Mouse (Mus musculus) inflammation-experienced regulatory T-cells, adult 6 months (primary cell): ENCODE measurements around the gene Acot2. TPM values are rescaled to one million over a fixed set of nuclear protein-coding genes. Genes with fewer than 3 reads are reported as not detected.
A peak's percentile ranks its signal among the peaks of the same experiment; 100 is the strongest.
"Not testable (repeated sequence)": the region's sequence is repeated elsewhere in the genome, so short reads cannot be mapped to it uniquely, and the experiment has no call there.

ENCODE experiments used
- ATAC-seq: one replicate; pipeline ENCODE4 v1.8.0; 2017
- polyA plus RNA-seq, 3 experiments: library from polyadenylated mRNA; unstranded; fragments of 100-300 nt; shearing (Covaris generic); gene quantifications; one replicate each; pipeline ENCODE4 v1.2.1; 2017

Gene Acot2
- polyA plus RNA-seq: 10 to 100 TPM; 24.2 to 35.2 (median 24.9) TPM

- ATAC-seq: peak; percentile 95
Observed at GRCm38 (mm10) chr12:83987583-83988441, at the start of gene Acot2. Gene Acot2, plus strand, starts transcription at chr12:83987861.

- ATAC-seq: not testable (repeated sequence)
Observed at GRCm38 (mm10) chr12:83938592-83938991, 49.1 kb upstream of the Acot2 start.

GRCm38 (mm10) chr12:83939332-83939731 lies 48.3 kb upstream of the Acot2 start:
- no peak for ATAC-seq

GRCm38 (mm10) chr12:83940031-83940430 lies 47.6 kb upstream of the Acot2 start:
- ATAC-seq: no peak

- ATAC-seq: no peak
Observed at GRCm38 (mm10) chr12:83941938-83942337, 45.7 kb upstream of the Acot2 start.

- ATAC-seq: no peak
Observed at GRCm38 (mm10) chr12:83947260-83947811, 40.3 kb upstream of the Acot2 start.

- no peak for ATAC-seq
Observed at GRCm38 (mm10) chr12:83949043-83949442, 38.6 kb upstream of the Acot2 start.

GRCm38 (mm10) chr12:83949776-83950492 lies 37.7 kb upstream of the Acot2 start:
- ATAC-seq: peak; percentile 4

DNA sequence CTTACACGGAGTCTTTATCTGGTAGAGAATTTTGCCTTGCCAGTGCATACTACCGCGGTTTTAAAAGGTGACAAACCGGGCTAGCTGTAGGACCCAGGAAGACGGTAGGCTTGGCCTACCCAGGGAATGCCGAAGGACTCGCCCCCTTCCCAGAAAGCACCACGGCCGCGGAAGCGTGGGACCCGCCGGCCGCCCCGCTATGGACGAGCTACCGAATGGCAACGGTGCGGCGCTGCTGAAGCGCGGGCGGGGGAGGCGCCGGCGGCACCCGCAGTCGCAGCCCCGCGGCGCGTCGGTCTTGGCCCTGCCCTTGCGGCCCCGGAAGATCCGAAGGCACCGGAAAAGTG lies 37.2 kb upstream of the Acot2 start, which contains the start of gene Riox1:
Gene Riox1, plus strand, starts transcription at position 116 of the 347 bp plus-strand sequence.
- peak; percentile 94 for ATAC-seq

- ATAC-seq: peak; percentile 42
Observed at GRCm38 (mm10) chr12:83950840-83951701, 36.6 kb upstream of the Acot2 start.

GRCm38 (mm10) chr12:83951711-83952575 lies 35.7 kb upstream of the Acot2 start:
- ATAC-seq: no peak

DNA sequence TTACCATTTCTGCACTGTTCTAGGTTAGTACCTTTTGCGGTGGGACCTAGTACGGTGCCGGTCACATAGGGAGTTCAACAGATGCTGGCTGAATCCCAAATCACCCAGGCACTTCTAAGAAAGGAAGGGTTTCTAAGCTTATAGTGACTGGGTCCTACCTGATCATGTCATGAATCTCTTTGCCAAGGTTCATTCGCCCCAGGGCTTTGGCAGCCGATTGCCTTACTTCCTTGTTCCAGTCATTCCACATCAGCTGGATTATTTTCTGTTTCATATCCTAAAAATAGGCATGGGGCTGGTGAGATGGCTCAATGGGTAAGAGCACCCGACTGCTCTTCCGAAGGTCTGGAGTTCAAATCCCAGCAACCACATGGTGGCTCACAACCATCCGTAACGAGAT lies 29.4 kb upstream of the Acot2 start:
- ATAC-seq: no peak

GRCm38 (mm10) chr12:83965235-83965634 lies 22.4 kb upstream of the Acot2 start:
- no peak for ATAC-seq

DNA sequence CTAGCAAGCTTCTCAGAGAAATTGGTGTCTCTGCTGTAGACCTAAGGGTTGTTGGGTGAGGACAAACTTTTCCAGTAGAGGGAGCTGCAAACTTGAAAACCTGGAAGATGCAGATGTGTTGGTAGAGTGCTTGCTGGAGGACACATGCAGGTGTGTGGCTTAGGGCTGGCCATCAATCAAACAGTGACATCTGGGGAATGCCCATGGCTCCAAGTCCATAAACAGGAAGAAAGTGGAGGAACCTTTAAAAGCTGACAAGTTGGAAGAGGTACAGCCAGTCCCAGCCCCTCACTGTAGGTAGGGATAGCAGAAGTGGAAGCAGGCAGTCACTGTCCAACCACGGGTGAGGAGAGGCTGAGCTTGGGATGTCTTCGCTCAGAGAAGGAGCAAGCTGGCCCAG lies 15.5 kb upstream of the Acot2 start:
- peak; percentile 76 for ATAC-seq

GRCm38 (mm10) chr12:83978862-83979261 lies 8.8 kb upstream of the Acot2 start:
- no peak for ATAC-seq

- no peak for ATAC-seq
Observed at GRCm38 (mm10) chr12:83981615-83982014, 6.0 kb upstream of the Acot2 start.

GRCm38 (mm10) chr12:83984752-83985151 lies 2.9 kb upstream of the Acot2 start, which contains the start of gene Heatr4:
Gene Heatr4, minus strand, starts transcription at chr12:83984852.
- ATAC-seq: no peak

- no peak for ATAC-seq
Observed at GRCm38 (mm10) chr12:83987242-83987582, 449 bp upstream of the Acot2 start.

DNA sequence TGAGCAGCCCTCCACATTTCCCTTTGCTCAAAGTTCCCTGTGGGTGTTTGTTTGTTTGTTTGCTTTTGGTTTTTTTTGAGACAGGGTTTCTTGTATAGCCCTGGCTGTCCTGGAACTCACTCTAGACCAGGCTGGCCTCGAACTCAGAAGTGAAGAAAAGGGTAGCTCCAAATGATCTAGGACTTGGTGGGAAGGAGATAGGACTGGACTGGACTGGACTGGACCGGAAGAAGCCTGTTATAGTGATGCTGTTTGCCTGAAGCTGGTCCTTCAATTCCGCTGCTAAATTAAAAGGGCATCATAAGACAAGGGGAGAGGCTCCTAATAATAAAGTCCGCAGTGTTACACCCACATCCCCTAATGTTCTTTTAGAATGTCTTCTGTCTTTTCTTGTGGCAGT lies 822 bp downstream of the Acot2 start:
- no peak for ATAC-seq

- no peak for ATAC-seq
Observed at GRCm38 (mm10) chr12:83989378-83989777, 1.7 kb downstream of the Acot2 start.

GRCm38 (mm10) chr12:83997221-83997620 lies 9.6 kb downstream of the Acot2 start:
- ATAC-seq: no peak
